Mouse (Mus musculus) 416B (cell line): Measurements from ENCODE around the gene Pax8.

Source experiments
- DNase-seq: peaks from one replicate; pipeline ENCODE4 v3.0.0; 2011; ENCODE audit warnings: low read depth

The Pax8 gene

GRCm38 (mm10) chr2:24467156-24467555 lies 8.2 kb downstream of the Pax8 start:
- DNase-seq, result no peak

DNA sequence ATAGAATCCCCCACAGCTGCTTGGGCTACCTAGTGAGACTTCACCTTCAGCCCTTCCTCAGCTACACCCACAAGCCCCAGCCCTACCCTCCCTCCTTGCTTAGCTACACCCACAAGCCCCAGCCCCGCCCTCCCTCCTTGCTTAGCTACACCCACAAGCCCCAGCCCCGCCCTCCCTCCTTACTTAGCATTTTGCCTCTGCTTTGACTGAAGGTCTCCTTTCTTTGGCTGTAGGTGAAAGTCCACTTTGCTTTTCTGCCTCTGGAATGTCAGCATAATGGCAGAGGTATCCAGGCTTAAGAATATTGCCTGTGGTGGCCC lies 14.6 kb downstream of the Pax8 start:
- peak; percentile 26 for DNase-seq

DNA sequence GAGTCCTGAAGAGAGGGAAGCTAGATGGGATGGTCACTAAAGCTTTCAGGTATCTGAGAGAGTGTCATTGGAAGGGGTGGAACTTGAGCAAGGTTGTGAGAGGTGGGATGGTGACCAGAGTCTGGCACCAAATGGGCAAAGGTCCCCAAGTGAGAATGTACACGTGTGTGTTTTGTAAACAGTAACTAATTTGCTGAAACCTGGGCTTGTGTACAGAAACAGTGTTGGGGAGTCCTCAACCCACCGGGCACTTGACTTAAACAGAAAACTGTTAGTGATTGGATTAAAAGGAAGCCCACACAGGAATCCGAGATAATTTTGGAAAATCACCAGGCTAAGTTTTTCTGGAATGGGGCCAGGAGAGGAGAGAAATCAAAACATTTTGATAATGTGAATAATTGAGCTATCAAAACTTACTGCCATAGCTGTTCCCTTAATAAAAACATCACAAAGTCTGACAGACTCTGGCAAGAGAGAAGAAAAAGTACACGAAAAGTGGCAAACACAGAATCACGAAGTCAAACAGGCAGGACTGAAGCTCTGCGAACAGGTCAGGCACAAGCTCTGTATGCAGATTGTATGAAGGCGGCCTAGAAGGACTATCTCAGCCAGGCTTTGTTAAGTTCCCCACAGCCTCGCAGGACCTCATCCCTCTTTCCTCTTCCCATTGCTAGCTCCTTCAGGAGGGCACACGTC lies 15.1 kb downstream of the Pax8 start:
- no peak for DNase-seq

DNA sequence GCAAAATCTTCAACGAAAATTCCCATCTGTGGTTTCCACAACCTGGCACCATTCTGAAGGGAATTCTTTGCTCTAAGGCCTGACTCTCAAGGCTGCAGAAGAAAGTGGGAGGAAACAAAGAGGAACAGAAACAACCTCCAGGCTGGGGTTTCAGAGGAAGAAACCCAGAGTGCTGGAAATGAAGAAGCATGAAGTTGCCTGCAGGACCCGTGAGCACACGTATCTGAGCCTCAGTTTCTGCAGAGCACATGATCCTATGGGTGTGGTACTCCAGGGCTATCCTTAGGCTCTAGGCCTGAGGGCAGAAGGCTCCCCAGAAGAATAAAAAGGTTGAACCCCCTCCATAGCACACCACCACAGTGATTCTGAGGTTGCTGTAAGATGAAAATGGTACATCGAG lies 18.6 kb downstream of the Pax8 start:
- no peak for DNase-seq

- no peak for DNase-seq
These were observed 20.1 kb downstream of the Pax8 start for GRCm38 (mm10) chr2:24455057-24455855.

DNA sequence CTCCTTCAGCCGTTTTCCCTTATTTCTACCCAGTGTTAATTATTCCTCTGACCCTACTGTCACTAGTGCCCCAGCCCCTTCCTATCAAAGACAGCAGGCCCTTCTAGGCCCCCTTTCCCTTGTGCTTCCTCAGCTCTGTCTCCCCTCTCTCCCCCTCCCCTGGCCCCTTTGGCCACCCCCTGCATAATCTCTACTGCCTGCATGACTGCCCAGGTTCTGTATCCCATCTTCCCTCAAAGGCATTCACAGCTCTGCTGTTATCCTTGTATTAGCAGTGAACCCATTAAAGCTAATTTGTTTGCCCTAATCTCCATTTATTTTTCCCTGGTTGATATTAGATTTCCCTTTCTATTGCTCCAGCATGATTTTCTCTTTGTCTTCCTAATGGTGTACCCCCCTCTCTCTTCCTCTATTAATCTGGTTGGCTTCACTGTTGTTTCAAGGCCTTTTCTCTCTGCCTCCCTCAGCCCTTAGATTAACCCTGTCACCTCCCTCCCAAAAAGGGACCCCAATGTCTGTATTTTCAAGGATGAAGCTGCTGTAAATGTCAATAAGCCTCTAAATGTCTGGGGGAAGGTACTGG lies 20.9 kb downstream of the Pax8 start:
- DNase-seq, result no peak

DNA sequence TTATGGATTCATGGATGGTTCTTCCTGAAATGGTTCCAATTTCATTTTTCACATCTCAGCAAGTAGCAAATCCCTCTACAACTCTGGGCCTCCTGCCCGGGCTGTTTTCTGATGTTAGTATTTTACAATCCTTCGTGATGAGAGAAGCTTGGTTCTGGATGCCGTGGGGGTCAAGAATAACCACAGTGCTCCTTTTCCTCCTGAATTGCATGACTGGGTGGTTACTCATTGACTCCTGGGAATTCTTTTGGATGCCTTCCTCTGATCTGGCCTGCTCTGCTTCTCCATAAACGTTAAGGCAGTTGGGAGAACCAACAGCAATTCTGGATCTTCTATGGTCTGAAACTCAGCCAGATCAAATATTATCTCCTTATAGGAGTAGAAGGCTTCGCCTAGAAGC lies 22.2 kb downstream of the Pax8 start:
- DNase-seq, result no peak

- DNase-seq, result peak; percentile 30
These were observed 26.3 kb downstream of the Pax8 start for GRCm38 (mm10) chr2:24449111-24449510.

DNA sequence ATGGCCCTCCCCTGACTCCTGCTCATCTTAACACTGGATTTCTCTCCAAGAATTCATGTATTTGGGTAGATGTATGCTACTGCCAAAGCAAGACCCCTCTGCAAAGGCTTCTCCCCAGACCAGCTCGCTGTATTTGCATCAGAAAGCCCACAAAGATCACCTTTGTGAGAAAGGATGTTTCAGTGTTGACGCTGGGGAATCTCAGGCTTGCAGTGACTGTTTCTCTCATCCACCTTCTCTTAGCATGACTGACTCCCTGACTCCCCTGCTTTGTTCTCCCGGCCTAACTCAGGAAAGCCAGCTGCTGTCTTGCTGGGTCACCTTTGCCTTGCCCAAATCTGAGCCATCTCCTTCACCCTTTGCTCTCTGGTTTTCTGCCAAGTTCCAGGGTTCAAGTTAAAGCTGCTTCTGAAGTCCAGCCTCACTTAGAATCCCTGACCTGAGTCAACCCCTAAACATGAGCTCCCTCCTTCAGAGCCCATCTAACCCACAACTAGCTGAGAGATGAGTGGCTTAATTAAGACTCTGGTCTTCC lies 32.1 kb downstream of the Pax8 start:
- no peak for DNase-seq

- no peak for DNase-seq
These were observed 33.0 kb downstream of the Pax8 start for GRCm38 (mm10) chr2:24442303-24442925.

- DNase-seq, result no peak
These were observed 33.5 kb downstream of the Pax8 start for GRCm38 (mm10) chr2:24441899-24442298.

- DNase-seq, result no peak
These were observed 35.3 kb downstream of the Pax8 start for GRCm38 (mm10) chr2:24440056-24440455.

- no peak for DNase-seq
These were observed 39.7 kb downstream of the Pax8 start for GRCm38 (mm10) chr2:24435699-24436098.

DNA sequence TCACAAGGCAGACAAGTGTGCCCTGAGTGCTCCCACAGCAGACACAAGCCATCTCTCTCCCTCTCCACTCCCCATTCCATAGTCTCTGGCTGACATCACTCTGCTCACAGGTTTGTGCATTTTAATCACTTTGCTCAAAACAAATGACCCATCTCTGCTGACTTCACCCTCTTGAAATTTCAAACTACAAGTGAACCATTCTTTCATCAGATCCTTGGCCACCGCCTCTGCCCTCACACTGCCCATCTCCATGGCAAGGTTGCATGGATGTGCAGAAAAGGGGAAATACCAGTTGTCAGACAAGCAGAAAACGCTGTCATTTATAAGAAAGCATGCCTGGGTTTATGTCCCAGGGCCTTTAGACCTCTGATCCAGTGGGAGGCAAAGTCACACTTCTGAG lies 40.7 kb downstream of the Pax8 start:
- DNase-seq, result no peak

DNA sequence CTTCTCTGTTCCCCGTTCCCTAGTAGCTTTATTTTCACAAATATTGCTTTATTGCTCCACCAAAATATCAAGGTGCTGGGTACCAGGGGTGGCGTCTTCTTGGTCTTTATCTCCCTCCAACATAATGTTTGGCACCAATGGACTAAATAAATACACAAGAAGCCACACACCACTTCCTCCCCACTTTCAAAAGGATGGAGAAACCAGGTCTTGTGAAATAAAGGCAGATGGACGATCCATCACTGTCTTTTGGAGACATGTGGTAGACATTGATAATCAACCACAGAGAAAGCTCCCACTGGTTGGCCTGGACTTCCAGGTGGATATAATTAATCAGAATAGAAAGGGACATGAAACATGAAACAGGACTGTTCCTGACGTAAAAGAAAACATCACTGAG lies 45.6 kb downstream of the Pax8 start:
- peak; percentile 71 for DNase-seq

- DNase-seq, result no peak
These were observed 47.3 kb downstream of the Pax8 start for GRCm38 (mm10) chr2:24427866-24428675.

DNA sequence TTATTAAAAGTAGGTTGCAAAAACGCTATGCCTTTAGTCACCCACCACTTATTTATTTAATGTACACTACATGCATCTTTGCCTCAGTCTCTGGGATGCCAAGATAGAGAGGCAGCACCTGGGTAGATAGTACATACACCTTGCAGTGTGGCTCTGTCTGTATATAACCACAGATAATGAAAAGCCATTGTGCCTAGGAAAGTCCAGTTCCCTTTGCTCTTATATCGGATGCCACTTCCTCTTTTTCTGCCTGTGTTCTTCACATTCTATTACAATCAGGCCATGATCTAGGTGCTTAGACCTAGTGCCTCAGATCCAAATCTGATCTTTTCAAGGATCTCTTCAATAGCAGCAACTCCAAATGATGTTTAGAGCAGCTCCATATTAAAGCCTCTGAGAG lies 49.8 kb downstream of the Pax8 start:
- DNase-seq, result no peak

GRCm38 (mm10) chr2:24422815-24423214 lies 52.6 kb downstream of the Pax8 start:
- DNase-seq, result no peak

DNA sequence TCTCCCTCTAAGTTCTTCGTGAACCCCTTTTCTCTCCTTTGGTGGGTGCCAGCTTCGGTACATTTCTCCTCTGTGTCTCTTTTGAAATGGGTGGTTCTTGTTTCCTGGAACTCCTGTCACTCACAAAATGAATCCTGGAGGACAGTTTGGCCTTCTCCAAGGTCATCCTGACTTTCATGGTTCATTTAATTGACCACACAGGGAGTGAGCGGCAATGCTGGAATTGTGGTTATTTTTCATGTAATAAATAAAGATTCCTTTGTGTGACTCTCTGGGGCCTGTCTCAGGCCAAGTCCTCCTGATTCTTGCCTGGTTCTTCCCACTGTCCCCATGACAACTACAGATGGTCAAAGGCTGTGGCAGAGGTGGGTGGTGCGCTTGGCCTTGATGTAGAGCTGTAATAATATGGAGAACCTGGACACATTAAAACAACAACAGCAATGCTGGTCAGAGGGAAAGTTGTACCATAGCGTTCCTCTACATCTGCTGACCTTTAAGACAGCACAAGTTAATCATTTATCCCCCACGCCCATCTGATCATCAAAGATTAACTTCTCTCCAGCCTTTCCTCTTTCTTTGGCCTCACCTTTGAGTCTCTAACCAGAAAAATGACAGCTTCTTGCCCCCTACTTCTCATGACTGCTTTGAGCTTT lies 54.1 kb downstream of the Pax8 start:
- DNase-seq, result no peak

GRCm38 (mm10) chr2:24417564-24417963 lies 57.8 kb downstream of the Pax8 start:
- DNase-seq, result no peak

- no peak for DNase-seq
These were observed 58.3 kb downstream of the Pax8 start for GRCm38 (mm10) chr2:24417106-24417505.
